Mouse (Mus musculus) thymus, adult 2 months (tissue): ENCODE measurements around the gene Slc41a2.

Source experiments
- CTCF ChIP-seq: fragments of 200-500 bp; IDR thresholded peaks from 2 replicates; pipeline ENCODE4 v1.5.1; 2012; ENCODE audit warnings: mild to moderate bottlenecking, control low read depth, low read length, moderate library complexity, borderline replicate concordance; ENCODE audit not compliant: control insufficient read depth, poor library complexity, insufficient read depth; ENCODE audit errors: extremely low read depth
- POLR2A ChIP-seq: fragments of 200-500 bp; IDR thresholded peaks from 2 replicates; pipeline ENCODE4 v1.6.1; 2012; ENCODE audit warnings: mild to moderate bottlenecking, low read length, control low read depth, moderate library complexity; ENCODE audit not compliant: control insufficient read depth, poor library complexity, insufficient read depth; ENCODE audit errors: extremely low read depth

GRCm38 (mm10) chr10:83345693-83346358 is 8.1 kb upstream of the Slc41a2 start:
- TF ChIP-seq CTCF (no peak), POLR2A (no peak)
